Mouse (Mus musculus) hindbrain, postnatal 0 days (tissue): ENCODE measurements around the gene Rara. TPM values are rescaled to one million over a fixed set of nuclear protein-coding genes. Genes with fewer than 3 reads are reported as not detected.
"Not testable (repeated sequence)": the region's sequence is repeated elsewhere in the genome, so short reads cannot be mapped to it uniquely, and the experiment has no call there.

Source experiments
- ATAC-seq: fragments of 200-750 bp; cut with Nextera tagmentation; 2 replicates; pipeline ENCODE4 v1.8.0; 2017; ENCODE audit warnings: mild to moderate bottlenecking, moderate TSS enrichment, moderate library complexity
- DNase-seq: peaks from one replicate; pipeline ENCODE4 v3.0.0-alpha.2; 2015; ENCODE audit warnings: low spot score
- H3K27ac ChIP-seq: fragments of 300-500 bp; sonication (generic); 2 replicates; pipeline ENCODE4 v1.5.1; 2014; ENCODE audit warnings: mild to moderate bottlenecking
- H3K27me3 ChIP-seq: fragments of 300-500 bp; sonication (generic); 2 replicates; pipeline ENCODE4 v1.6.1; 2014; ENCODE audit warnings: low read length, mixed read lengths; ENCODE audit not compliant: insufficient read depth
- H3K36me3 ChIP-seq: fragments of 300-500 bp; sonication (generic); 2 replicates; pipeline ENCODE4 v1.6.1; 2014; ENCODE audit warnings: low read length, mixed read lengths; ENCODE audit not compliant: insufficient read depth
- H3K4me1 ChIP-seq: fragments of 300-500 bp; sonication (generic); 2 replicates; pipeline ENCODE4 v1.6.1; 2014; ENCODE audit warnings: antibody characterized with exemption, low read length, mixed read lengths; ENCODE audit not compliant: insufficient read depth
- H3K4me2 ChIP-seq: fragments of 300-500 bp; sonication (generic); 2 replicates; pipeline ENCODE4 v1.6.1; 2014; ENCODE audit warnings: low read depth, mild to moderate bottlenecking, low read length, moderate library complexity, mixed read lengths
- H3K4me3 ChIP-seq: fragments of 300-500 bp; sonication (generic); 2 replicates; pipeline ENCODE4 v1.5.1; 2014; ENCODE audit warnings: low read length
- H3K9ac ChIP-seq: fragments of 300-500 bp; sonication (generic); replicated peaks from 2 replicates; pipeline ENCODE4 v1.6.1; 2014; ENCODE audit warnings: mild to moderate bottlenecking, low read length, moderate library complexity, mixed read lengths
- H3K9me3 ChIP-seq: fragments of 300-500 bp; sonication (generic); 2 replicates; pipeline ENCODE4 v1.6.1; 2016; ENCODE audit warnings: low read length, mixed read lengths
- CTCF ChIP-seq: IDR thresholded peaks from 2 replicates; pipeline ENCODE4 v1.5.1; 2016; ENCODE audit warnings: antibody characterized with exemption, control low read depth, low read depth
- WGBS: fragments of 180-500 bp; shearing (Covaris S2); extraction: QIAGEN DNeasy Blood & Tissue Kit; methylation state at CpG from one replicate; pipeline ENCODE4 v1.1.7; 2014; 5-methylcytosine and 5-hydroxymethylcytosine counted together
- polyA plus RNA-seq: library from polyadenylated mRNA; unstranded; fragments of >200 nt; fragmentation: Nextera tagmentation; extraction: Ambion mirVana; gene quantifications from 2 replicates; pipeline ENCODE4 v1.2.1, GENCODE M21; 2015
- total RNA-seq: library from RNA; depleted of rRNA; stranded (reverse); fragments of >200 nt; gene quantifications from 2 replicates; pipeline ENCODE4 v1.2.3, GENCODE M21; 2014

Rara gene
- total and polyA plus RNA-seq, 2 experiments from 2014 or later: 9.5 to 19.2 TPM

GRCm38 (mm10) chr11:98909654-98910053 is 18.0 kb upstream of the Rara start:
- WGBS: 30% methylated on average over 6 of the region's 6 CpGs
- 0 out of 2 replicates have a peak, but pooled peaks cover under 1% of the 10 kb centered on the region for H3K36me3 ChIP-seq
- no peak overlapping the region for H3K27ac ChIP-seq
- H3K9me3 ChIP-seq: no peaks in the 10 kb centered on the region
- DNase-seq (peak; percentile 87), ATAC-seq (no peak)
- H3K9ac ChIP-seq: no peak overlapping the region
- peaks cover 6% of the 10 kb centered on the region; the same call in 1 of the 2 replicates for H3K4me1 ChIP-seq
- no peak overlapping the region for H3K4me2 ChIP-seq
- no peak overlapping the region for H3K4me3 ChIP-seq
- no peaks in the 10 kb centered on the region for H3K27me3 ChIP-seq
- peak; percentile 77 for TF ChIP-seq CTCF

DNA sequence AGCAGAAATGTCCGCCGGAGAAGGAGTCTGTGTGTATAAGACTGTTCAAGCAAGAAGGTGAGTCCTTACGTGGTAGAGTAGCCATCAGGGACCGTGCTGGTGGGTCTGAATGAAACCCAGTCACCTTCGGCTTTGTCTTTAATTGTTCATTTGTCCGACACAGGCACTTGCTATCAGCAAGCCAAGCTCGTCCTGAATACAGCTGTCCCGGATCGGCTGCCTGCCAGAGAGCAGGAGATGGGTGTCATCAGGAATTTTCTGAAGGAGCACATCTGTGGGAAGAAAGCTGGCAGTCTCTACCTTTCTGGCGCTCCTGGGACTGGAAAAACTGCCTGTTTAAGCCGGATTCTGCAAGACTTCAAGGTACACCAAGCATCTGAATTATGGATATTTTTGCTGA is 17.2 kb upstream of the Rara start:
- Histone ChIP-seq H3K9me3 (no peaks in the 10 kb centered on the region), H3K36me3 (no peaks in the 10 kb centered on the region), H3K4me2 (no peak overlapping the region), H3K27ac (no peak overlapping the region), H3K4me3 (no peak overlapping the region), H3K27me3 (no peaks in the 10 kb centered on the region), H3K4me1 (peaks cover 6% of the 10 kb centered on the region; the same call in 1 of the 2 replicates), H3K9ac (no peak overlapping the region)
- ATAC-seq (no peak), DNase-seq (no peak)
- 92% methylated on average over 11 of the region's 11 CpGs for WGBS
- TF ChIP-seq CTCF: no peak

- Histone ChIP-seq H3K4me1 (peaks cover 6% of the 10 kb centered on the region; the same call in 1 of the 2 replicates), H3K9ac (no peak overlapping the region), H3K4me3 (no peak overlapping the region), H3K36me3 (no peaks in the 10 kb centered on the region), H3K4me2 (no peak overlapping the region), H3K27me3 (no peaks in the 10 kb centered on the region), H3K27ac (no peak overlapping the region), H3K9me3 (no peaks in the 10 kb centered on the region)
- TF ChIP-seq CTCF: no peak
- WGBS: 76% methylated on average over 5 of the region's 5 CpGs
- ATAC-seq (no peak), DNase-seq (no peak)
Observed at GRCm38 (mm10) chr11:98911498-98911897, 16.1 kb upstream of the Rara start.

DNA sequence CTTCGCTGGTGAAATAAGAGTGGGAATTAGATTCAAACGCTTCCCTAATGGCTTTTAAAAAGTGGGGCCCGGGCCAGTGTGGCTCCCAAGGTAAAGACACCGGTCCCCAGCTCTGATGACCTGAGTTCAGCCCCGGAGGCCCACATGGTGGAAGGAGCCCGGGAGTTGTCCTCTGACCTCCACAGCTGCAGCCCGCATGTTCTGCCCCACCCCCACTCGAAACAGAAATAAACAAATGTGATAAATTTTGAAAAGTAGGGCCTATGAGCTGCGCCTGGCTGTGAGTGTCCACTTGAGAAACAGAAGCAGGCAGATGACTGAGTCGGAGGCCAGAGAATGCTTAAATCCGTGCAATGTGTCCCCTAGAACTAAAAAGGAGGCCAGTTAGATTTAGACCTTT is 13.4 kb upstream of the Rara start:
- DNase-seq (no peak), ATAC-seq (no peak)
- 82% methylated on average over 11 of the region's 11 CpGs for WGBS
- Histone ChIP-seq H3K4me3 (no peak overlapping the region), H3K9ac (no peak overlapping the region), H3K27me3 (no peaks in the 10 kb centered on the region), H3K9me3 (no peaks in the 10 kb centered on the region), H3K4me1 (no peaks in the 10 kb centered on the region), H3K4me2 (no peak overlapping the region), H3K36me3 (no peaks in the 10 kb centered on the region), H3K27ac (no peak overlapping the region)
- TF ChIP-seq CTCF: no peak

DNA sequence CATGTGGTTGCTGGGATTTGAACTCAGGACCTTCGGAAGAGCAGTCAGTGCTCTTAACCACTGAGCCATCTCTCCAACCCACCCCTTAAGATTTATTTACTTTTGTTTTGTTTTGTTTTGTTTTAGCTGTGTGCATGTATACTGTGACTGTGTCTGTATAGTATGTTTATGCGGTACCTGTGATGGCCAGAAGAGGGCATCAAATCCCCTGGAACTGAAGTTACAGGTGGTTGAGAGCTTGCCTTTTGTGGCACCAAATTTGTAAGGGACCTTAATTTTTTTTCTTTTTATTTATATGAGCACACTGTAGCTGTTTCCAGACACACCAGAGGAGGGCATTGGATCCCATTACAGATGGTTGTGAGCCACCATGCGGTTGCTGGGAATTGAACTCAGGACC is 11.2 kb upstream of the Rara start:
- not testable (repeated sequence) for ATAC-seq, H3K36me3 ChIP-seq, H3K9me3 ChIP-seq, H3K9ac ChIP-seq, DNase-seq, H3K4me2 ChIP-seq, H3K27ac ChIP-seq, H3K4me1 ChIP-seq, H3K4me3 ChIP-seq, H3K27me3 ChIP-seq
- WGBS: 92% methylated on average over 3 of the region's 3 CpGs
- TF ChIP-seq CTCF: peak; percentile 58

- TF ChIP-seq CTCF: no peak
- no peak overlapping the region for H3K9ac ChIP-seq
- ATAC-seq (no peak), DNase-seq (no peak)
- no peaks in the 10 kb centered on the region for H3K36me3 ChIP-seq
- no peaks in the 10 kb centered on the region for H3K9me3 ChIP-seq
- H3K4me3 ChIP-seq: no peak overlapping the region
- 71% methylated on average over 13 of the region's 13 CpGs for WGBS
- no peak overlapping the region for H3K27ac ChIP-seq
- no peaks in the 10 kb centered on the region for H3K4me1 ChIP-seq
- no peaks in the 10 kb centered on the region for H3K27me3 ChIP-seq
- H3K4me2 ChIP-seq: no peak overlapping the region
Observed at GRCm38 (mm10) chr11:98917428-98918005, 10.1 kb upstream of the Rara start.

- Histone ChIP-seq H3K27ac (no peak overlapping the region), H3K4me1 (no peaks in the 10 kb centered on the region), H3K9me3 (no peaks in the 10 kb centered on the region), H3K4me3 (no peak overlapping the region), H3K27me3 (no peaks in the 10 kb centered on the region), H3K9ac (no peak overlapping the region), H3K4me2 (no peak overlapping the region), H3K36me3 (no peaks in the 10 kb centered on the region)
- DNase-seq (no peak), ATAC-seq (no peak)
- 82% methylated on average over 9 of the region's 9 CpGs for WGBS
- no peak for TF ChIP-seq CTCF
Observed at GRCm38 (mm10) chr11:98918231-98918630, 9.4 kb upstream of the Rara start.
